9 mouse cellular contexts compared by ENCODE assay signal in genomic region chr1:173361651-173362050, GRCm38 (mm10). TPM values are rescaled to one million over a fixed set of nuclear protein-coding genes. Genes with fewer than 3 reads are reported as not detected.
DNase-seq lines count a peak whose midpoint lies in the region; ATAC-seq and TF ChIP-seq lines count a peak whose summit lies in the region.
"Had no signal": no experiment of that assay in that cellular context is flagged by ENCODE, and none has a peak within 500 bp of the region (broad histone marks: within the 10 kb centered on the region; RNA-seq: fewer than 3 reads in every experiment).

No protein-coding gene starts in this region.

- H3K4me3 ChIP-seq in MEL (ENCODE audit: control insufficient read depth in 1 of 2, insufficient read depth in 1 of 2, low read depth in 2 of 2, low read length in 2 of 2): no peak overlapping the region
- H3K4me3 ChIP-seq in heart, embryonic 16.5 days (ENCODE audit: low read length): no peak overlapping the region
- no peak overlapping the region for H3K4me3 ChIP-seq in limb, embryonic 13.5 days
- no peak overlapping the region for H3K4me3 ChIP-seq in midbrain, embryonic 16.5 days (ENCODE audit: low read depth, low read length)
- H3K4me3 ChIP-seq: liver, embryonic 15.5 days had no signal

- no peaks in the 10 kb centered on the region for H3K36me3 ChIP-seq in MEL (ENCODE audit: control insufficient read depth in 1 of 2, insufficient read depth in 2 of 2, low read length in 2 of 2)
- no peaks in the 10 kb centered on the region for H3K36me3 ChIP-seq in heart, embryonic 16.5 days (ENCODE audit: control insufficient read depth, insufficient read depth)
- no peaks in the 10 kb centered on the region for H3K36me3 ChIP-seq in limb, embryonic 13.5 days
- no peaks in the 10 kb centered on the region for H3K36me3 ChIP-seq in midbrain, embryonic 16.5 days (ENCODE audit: control insufficient read depth, insufficient read depth, low read length)
- H3K36me3 ChIP-seq: liver, embryonic 15.5 days had no signal

- ATAC-seq in heart, embryonic 16.5 days (replicated peaks; ENCODE audit: extremely low read depth, insufficient read depth, low FRiP score): peak; percentile 49; the same call in 1 of the 2 replicates
- peak; percentile 64; the same call in 1 of the 2 replicates for ATAC-seq in limb, embryonic 13.5 days (ENCODE audit: low FRiP score, low read depth)
- ATAC-seq in midbrain, embryonic 16.5 days: no peak

- no peaks in the 10 kb centered on the region for H3K79me2 ChIP-seq in MEL (ENCODE audit: control insufficient read depth, insufficient read depth, low read length, poor library complexity)

- TF ChIP-seq RAD21 in MEL (IDR thresholded peaks at IDR 0.05; ENCODE audit: low read depth, low read length): no peak

- H3K27me3 ChIP-seq in MEL (ENCODE audit: control insufficient read depth in 1 of 2, insufficient read depth in 2 of 2, low read length in 2 of 2): no peaks in the 10 kb centered on the region
- peaks cover 13% of the 10 kb centered on the region for H3K27me3 ChIP-seq in heart, embryonic 16.5 days (ENCODE audit: control insufficient read depth, insufficient read depth, low read length)
- H3K27me3 ChIP-seq in limb, embryonic 13.5 days: peaks cover 28% of the 10 kb centered on the region
- H3K27me3 ChIP-seq in midbrain, embryonic 16.5 days (ENCODE audit: control insufficient read depth, insufficient read depth, low read depth, low read length): no peaks in the 10 kb centered on the region

- no peak for TF ChIP-seq POLR2A in MEL (IDR thresholded peaks at IDR 0.05; ENCODE audit: control insufficient read depth in 1 of 2, insufficient read depth in 1 of 2, low read depth in 1 of 2, low read length in 2 of 2, poor library complexity in 1 of 2)

- DNase-seq in 416B (ENCODE audit: low read depth) (peak; percentile 51), MEL (ENCODE audit: low read depth, low spot score) (peak; percentile 81)
- peak; percentile 30 for DNase-seq in thymus, postnatal 25 days
- no peak for DNase-seq in layer of hippocampus, adult 11-12 months (ENCODE audit: low spot score)
- DNase-seq in cerebellum, postnatal 25 days: no peak

- H3K4me2 ChIP-seq in heart, embryonic 16.5 days (ENCODE audit: low read depth, low read length): no peak overlapping the region
- H3K4me2 ChIP-seq in limb, embryonic 13.5 days (replicated peaks): no peak overlapping the region
- H3K4me2 ChIP-seq in midbrain, embryonic 16.5 days (ENCODE audit: low read length): no peak overlapping the region
- H3K4me2 ChIP-seq: liver, embryonic 15.5 days had no signal

- H3K27ac ChIP-seq in MEL (ENCODE audit: control insufficient read depth, low read depth, low read length): no peak overlapping the region
- no peak overlapping the region for H3K27ac ChIP-seq in heart, embryonic 16.5 days (ENCODE audit: low read length)
- no peak overlapping the region for H3K27ac ChIP-seq in limb, embryonic 13.5 days
- H3K27ac ChIP-seq in midbrain, embryonic 16.5 days (ENCODE audit: low read length): no peak overlapping the region
- H3K27ac ChIP-seq: liver, embryonic 15.5 days had no signal

- no peaks in the 10 kb centered on the region for H3K9me3 ChIP-seq in MEL (replicated peaks; ENCODE audit: insufficient read depth, low read length)
- H3K9me3 ChIP-seq in heart, embryonic 16.5 days (replicated peaks; ENCODE audit: control insufficient read depth, low read length): no peaks in the 10 kb centered on the region
- no peaks in the 10 kb centered on the region for H3K9me3 ChIP-seq in limb, embryonic 13.5 days
- no peaks in the 10 kb centered on the region for H3K9me3 ChIP-seq in midbrain, embryonic 16.5 days (replicated peaks; ENCODE audit: control insufficient read depth, low read length, poor library complexity, severe bottlenecking)
- H3K9me3 ChIP-seq: liver, embryonic 15.5 days had no signal

- no peak for TF ChIP-seq CTCF in MEL (IDR thresholded peaks at IDR 0.05 in 2 of 3, conservative IDR thresholded peaks at IDR 0.05 in 1 of 3; ENCODE audit: control insufficient read depth in 1 of 3, insufficient read depth in 1 of 3, low read depth in 2 of 3, low read length in 3 of 3, poor library complexity in 1 of 3, severe bottlenecking in 1 of 3)

- H3K9ac ChIP-seq in MEL (ENCODE audit: control insufficient read depth, low read depth, low read length, poor library complexity, severe bottlenecking): no peak overlapping the region
- no peak overlapping the region for H3K9ac ChIP-seq in heart, embryonic 16.5 days (ENCODE audit: low read length)
- H3K9ac ChIP-seq in limb, embryonic 13.5 days: no peak overlapping the region
- H3K9ac ChIP-seq in midbrain, embryonic 16.5 days (ENCODE audit: low read depth, low read length): no peak overlapping the region
- H3K9ac ChIP-seq: liver, embryonic 15.5 days had no signal

- no peaks in the 10 kb centered on the region for H3K4me1 ChIP-seq in MEL (ENCODE audit: control insufficient read depth in 1 of 2, insufficient read depth in 2 of 2, low read length in 2 of 2)
- peaks cover 2% of the 10 kb centered on the region; the same call in 1 of the 2 replicates for H3K4me1 ChIP-seq in heart, embryonic 16.5 days (ENCODE audit: control insufficient read depth, insufficient read depth, low read length)
- H3K4me1 ChIP-seq in limb, embryonic 13.5 days: peaks cover 8% of the 10 kb centered on the region
- peaks cover 50% of the 10 kb centered on the region for H3K4me1 ChIP-seq in midbrain, embryonic 16.5 days (ENCODE audit: control insufficient read depth, insufficient read depth, low read length)

- WGBS in heart, embryonic 16.5 days: 21% methylated on average over 6 of the region's 6 CpGs
- WGBS in limb, embryonic 13.5 days: 23% methylated on average over 6 of the region's 6 CpGs
- WGBS in midbrain, embryonic 16.5 days: 57% methylated on average over 6 of the region's 6 CpGs

- no peak for TF ChIP-seq EP300 in MEL (IDR thresholded peaks at IDR 0.05; ENCODE audit: low read depth in 1 of 2, low read length in 2 of 2)

TF ChIP-seq in MEL, 35 proteins besides CTCF, POLR2A, EP300 and RAD21:
- TF ChIP-seq USF1 (IDR thresholded peaks at IDR 0.05; ENCODE audit: low read depth, low read length) (no peak), SIN3A (IDR thresholded peaks at IDR 0.05; ENCODE audit: low read length) (peak; percentile 100), RCOR1 (IDR thresholded peaks at IDR 0.05; ENCODE audit: low read depth, low read length) (no peak), JUND (IDR thresholded peaks at IDR 0.05; ENCODE audit: low read depth, low read length) (no peak), USF2 (IDR thresholded peaks at IDR 0.05; ENCODE audit: borderline replicate concordance in 1 of 2, insufficient read depth in 1 of 2, low read depth in 1 of 2, low read length in 2 of 2) (no peak), NELFE (IDR thresholded peaks at IDR 0.05; ENCODE audit: low read depth, low read length) (no peak), MXI1 (IDR thresholded peaks at IDR 0.05; ENCODE audit: low read depth, low read length) (peak; percentile 99), ETS1 (IDR thresholded peaks at IDR 0.05; ENCODE audit: low read depth, low read length) (no peak), NRF1 (IDR thresholded peaks at IDR 0.05; ENCODE audit: insufficient read depth, low read depth, low read length, poor library complexity, severe bottlenecking) (no peak), ZMIZ1 (IDR thresholded peaks at IDR 0.05; ENCODE audit: low read depth, low read length) (no peak), E2F4 (IDR thresholded peaks at IDR 0.05; ENCODE audit: borderline replicate concordance, low read depth, low read length) (no peak), UBTF (IDR thresholded peaks at IDR 0.05; ENCODE audit: borderline replicate concordance, insufficient read depth, low read depth, low read length) (no peak)

RNA-seq across cellular contexts. Expression of gene Cadm3, which starts 5.8 kb away (rescaled TPM):
- 0.19 and 0.20 TPM in 2 replicates for total RNA-seq in MEL (2012; rRNA removed)
- polyA plus RNA-seq in MEL (2012; ENCODE audit: insufficient read depth in 1 of 2, insufficient read length in 2 of 2, low read depth in 1 of 2, low replicate concordance in 2 of 2, missing spikeins in 1 of 2): under 1 TPM in 1 of 2 experiments, not detected in 1; 0.03 TPM
- 0.26 and 0.45 TPM in 2 replicates for polyA plus RNA-seq in heart, embryonic 16.5 days (2015; fragmentation: Nextera tagmentation; extraction: Ambion mirVana)
- polyA plus RNA-seq in limb, embryonic 13.5 days (2015; fragmentation: Nextera tagmentation; extraction: Ambion mirVana): 0.67 and 0.86 TPM in 2 replicates
- polyA plus RNA-seq in midbrain, embryonic 16.5 days (2015; fragmentation: Nextera tagmentation; extraction: Ambion mirVana): 64.7 and 69.7 TPM in 2 replicates

RNA-seq across cellular contexts. Expression of gene Aim2, which starts 11.0 kb away (rescaled TPM):
- total RNA-seq in MEL (2012; rRNA removed): 2.3 TPM in 2 replicates
- 1 to 10 TPM in 1 of 2 experiments, not detected in 1; 9.1 TPM for polyA plus RNA-seq in MEL (2012; ENCODE audit: insufficient read depth in 1 of 2, insufficient read length in 2 of 2, low read depth in 1 of 2, low replicate concordance in 2 of 2, missing spikeins in 1 of 2)
- polyA plus RNA-seq in heart, embryonic 16.5 days (2015; fragmentation: Nextera tagmentation; extraction: Ambion mirVana): 2.3 and 2.6 TPM in 2 replicates
- polyA plus RNA-seq in limb, embryonic 13.5 days (2015; fragmentation: Nextera tagmentation; extraction: Ambion mirVana): 1.1 and 1.3 TPM in 2 replicates
- 1.5 and 1.7 TPM in 2 replicates for polyA plus RNA-seq in midbrain, embryonic 16.5 days (2015; fragmentation: Nextera tagmentation; extraction: Ambion mirVana)

RNA-seq across cellular contexts. Expression of gene Ackr1, which starts 28.1 kb away (rescaled TPM):
- total RNA-seq in MEL (2012; rRNA removed): 0.19 and 0.20 TPM in 2 replicates
- polyA plus RNA-seq in MEL (2012; ENCODE audit: insufficient read depth in 1 of 2, insufficient read length in 2 of 2, low read depth in 1 of 2, low replicate concordance in 2 of 2, missing spikeins in 1 of 2): under 1 TPM in 1 of 2 experiments, not detected in 1; 0.42 TPM
- polyA plus RNA-seq in heart, embryonic 16.5 days (2015; fragmentation: Nextera tagmentation; extraction: Ambion mirVana): 0.64 and 0.81 TPM in 2 replicates
- 0.57 and 0.66 TPM in 2 replicates for polyA plus RNA-seq in limb, embryonic 13.5 days (2015; fragmentation: Nextera tagmentation; extraction: Ambion mirVana)
- 18.6 and 19.9 TPM in 2 replicates for polyA plus RNA-seq in midbrain, embryonic 16.5 days (2015; fragmentation: Nextera tagmentation; extraction: Ambion mirVana)

Comparison
In these comparisons a context has a peak if more than half of its experiments do, and no peak if none do; other contexts are left out.
1. DNase-seq: peak in 416B (single experiment), MEL (single experiment) and thymus, postnatal 25 days (single experiment); none in layer of hippocampus, adult 11-12 months (single experiment) and cerebellum, postnatal 25 days (0 of 2).
2. RNA of gene Cadm3, which starts 5.8 kb away (polyA plus RNA-seq): 64.7 to 69.7 TPM in midbrain, embryonic 16.5 days; 0.67 to 0.86 TPM in limb, embryonic 13.5 days, 0.26 to 0.45 TPM in heart, embryonic 16.5 days and 0.03 TPM in MEL; every median in the first group is over 10 times any median in the second.
3. RNA of gene Ackr1, which starts 28.1 kb away (polyA plus RNA-seq): 18.6 to 19.9 TPM in midbrain, embryonic 16.5 days; 0.64 to 0.81 TPM in heart, embryonic 16.5 days, 0.57 to 0.66 TPM in limb, embryonic 13.5 days and 0.42 TPM in MEL; every median in the first group is over 10 times any median in the second.